Mouse (Mus musculus) lung, postnatal 25 days (tissue): ENCODE measurements around the gene Vmn1r85.
"Not testable (repeated sequence)": the region's sequence is repeated elsewhere in the genome, so short reads cannot be mapped to it uniquely, and the experiment has no call there.

Source experiments
- DNase-seq: peaks from one replicate; pipeline ENCODE4 v3.0.0; 2022; ENCODE audit warnings: low spot score

The Vmn1r85 gene

DNA sequence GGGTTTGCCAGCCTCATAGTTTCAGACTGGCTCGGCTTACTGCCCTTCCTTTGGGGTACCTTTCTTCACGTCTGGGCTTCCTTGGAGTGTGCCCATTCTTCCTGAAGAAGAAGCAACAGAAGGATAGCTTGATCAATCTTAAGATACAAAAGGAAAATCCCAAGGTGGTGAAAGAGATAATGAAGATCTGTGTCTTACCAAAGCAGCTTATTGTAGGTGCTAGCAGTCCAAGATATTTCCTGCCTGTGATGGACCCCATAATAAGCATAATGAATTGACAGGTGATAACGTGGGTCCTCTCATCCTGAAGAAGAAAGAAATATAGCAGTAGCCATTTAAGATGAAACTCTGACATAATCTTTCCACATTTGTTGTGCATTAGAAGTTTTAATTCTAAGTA is at the start of gene Vmn1r85:
TSS of gene Vmn1r85 (minus strand) at position 101 of the 400 bp plus-strand sequence.
- DNase-seq: no peak

DNA sequence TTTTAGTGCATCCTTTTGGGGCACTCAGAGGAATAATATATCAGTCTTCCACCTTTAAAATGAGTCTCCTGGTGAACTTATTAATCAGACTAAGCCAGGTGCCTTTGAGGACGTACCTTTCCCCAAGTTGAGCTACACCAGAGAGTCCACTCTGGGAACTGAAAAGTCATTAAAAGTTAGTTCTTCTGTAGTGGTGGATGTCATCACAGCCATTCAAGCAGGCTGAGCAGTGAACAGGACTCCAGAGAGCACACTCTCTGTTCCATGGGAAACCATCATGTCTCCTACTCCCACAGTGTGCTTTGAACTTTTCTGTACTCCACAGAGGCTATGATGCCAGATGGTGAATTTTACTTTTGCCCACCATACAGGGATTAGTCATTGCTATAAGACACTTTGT is 45.1 kb upstream of the Vmn1r85 start, which contains the start of gene Vmn1r87:
TSS of gene Vmn1r87 (minus strand) at position 101 of the 400 bp plus-strand sequence.
- no peak for DNase-seq

DNA sequence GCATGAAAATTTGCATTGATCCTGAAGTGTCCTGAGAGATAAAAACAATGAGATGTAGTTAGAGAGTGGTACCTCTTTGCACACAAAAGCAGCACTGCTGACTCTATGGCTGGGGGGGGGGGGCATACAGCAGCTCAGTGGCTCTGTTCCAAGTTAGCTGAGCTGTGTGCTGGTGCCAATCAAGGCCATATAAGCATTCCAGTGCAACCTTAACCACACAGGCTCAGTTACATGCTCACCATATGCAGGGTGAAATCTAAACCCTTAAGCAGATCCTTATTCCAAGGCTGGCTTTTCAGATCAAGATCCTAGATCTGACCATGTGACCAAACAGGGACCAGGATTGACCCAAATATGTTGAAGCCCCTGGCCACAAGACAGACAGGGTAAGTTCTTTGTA is 42.4 kb upstream of the Vmn1r85 start:
- no peak for DNase-seq

DNA sequence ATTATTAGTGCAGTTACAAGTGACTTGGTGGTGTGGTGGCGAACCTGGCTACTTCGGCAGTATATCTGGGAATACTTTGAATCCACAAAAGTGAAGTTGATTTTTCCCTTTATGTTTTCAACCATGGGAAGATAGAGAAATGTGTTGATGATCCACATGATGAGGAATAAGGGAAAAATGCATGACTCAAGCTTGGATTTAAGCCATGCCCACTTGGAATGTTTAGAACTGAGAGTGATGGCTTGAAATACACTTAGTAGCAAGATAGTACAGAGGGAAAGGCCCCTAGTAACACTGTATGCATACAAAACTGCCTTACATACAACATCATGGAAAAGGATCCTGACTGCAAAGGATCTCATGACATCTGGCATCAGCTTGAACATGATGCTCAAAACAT is 36.9 kb upstream of the Vmn1r85 start:
- DNase-seq: no peak

DNA sequence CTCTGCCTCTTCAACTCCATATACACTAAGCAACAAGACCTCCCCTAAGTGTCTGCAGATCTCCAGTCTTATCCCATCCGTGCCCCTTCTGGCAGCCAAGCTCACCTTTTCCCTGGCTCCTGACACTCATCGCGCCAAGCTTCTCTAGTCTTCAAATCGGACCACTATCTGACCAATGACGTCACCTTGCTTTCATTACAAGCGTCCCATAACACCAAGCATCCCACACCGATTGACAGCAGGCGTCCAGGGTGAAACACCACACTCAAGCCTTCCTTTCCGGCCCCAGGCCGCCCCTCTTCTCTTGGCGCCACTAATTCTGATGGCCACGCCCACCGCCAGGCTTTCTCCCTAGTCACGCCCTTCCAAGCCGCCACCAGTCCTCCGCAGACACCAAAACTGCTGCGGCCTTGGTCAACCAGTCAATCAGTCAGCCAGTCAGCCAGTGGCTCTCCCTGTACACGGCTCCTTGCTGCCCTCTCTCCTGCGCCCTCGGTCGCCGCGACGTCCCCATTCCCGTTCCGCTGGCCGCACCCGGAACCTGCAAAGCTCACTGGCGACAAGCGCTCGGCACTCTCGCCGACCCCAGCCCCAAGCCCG is 28.7 kb upstream of the Vmn1r85 start:
- DNase-seq: not testable (repeated sequence)

DNA sequence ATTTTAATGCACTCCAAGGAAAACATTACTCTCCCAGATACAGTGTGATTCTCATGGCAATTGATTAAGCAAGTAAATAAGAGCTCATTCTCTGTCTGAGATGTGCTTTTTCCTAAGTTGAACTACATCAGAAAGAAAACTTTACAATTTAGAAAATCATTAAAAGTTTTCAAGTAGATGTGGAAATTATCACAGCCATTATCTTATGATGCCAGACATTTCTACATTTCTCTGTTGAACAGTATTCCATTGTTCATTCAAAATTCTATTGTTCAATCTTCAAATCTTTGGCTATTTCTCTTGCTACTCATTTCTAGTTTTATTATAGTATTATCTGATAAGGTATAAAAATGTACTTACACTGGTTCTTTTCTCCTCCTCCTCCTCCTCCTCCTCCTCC is 24.8 kb upstream of the Vmn1r85 start, which contains the start of gene Vmn1r86:
TSS of gene Vmn1r86 (minus strand) at position 101 of the 400 bp plus-strand sequence.
- DNase-seq: no peak

DNA sequence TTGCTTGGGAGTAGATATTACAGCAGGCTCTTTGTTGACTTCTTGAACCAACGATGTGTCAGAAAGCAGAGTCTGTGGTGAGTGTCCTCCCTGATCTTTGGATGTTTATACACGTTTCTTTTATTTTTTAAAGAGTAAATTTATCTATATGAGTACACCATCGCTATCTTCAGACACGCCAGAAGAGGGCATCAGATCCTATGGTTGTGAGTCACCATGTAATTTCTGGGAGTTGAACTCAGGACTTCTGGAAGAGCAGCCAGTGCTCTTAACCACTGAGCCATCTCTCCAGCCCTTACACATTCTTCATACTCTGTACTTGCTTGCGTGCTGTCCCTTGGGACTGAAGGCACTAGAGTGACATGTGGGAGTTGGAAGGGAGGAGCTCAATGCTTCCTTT is 22.7 kb downstream of the Vmn1r85 start:
- DNase-seq: no peak

DNA sequence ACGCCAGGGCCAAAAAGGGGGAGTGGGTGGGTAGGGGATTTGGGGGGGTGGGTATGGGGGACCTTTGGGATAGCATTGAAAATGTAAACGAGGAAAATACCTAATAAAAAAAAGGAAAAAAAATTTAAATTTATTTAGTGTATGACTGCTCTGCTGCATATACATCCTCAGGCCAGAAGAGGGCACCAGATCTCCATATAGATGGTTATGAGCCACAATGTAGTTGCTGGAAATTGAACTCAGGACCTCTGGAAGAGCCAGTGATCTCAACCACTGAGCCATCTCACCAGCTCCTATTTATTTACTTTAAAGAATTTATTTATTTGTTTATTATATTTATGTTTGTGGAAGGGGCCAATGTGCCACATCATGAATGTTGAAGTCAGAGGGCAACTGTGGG is 31.6 kb downstream of the Vmn1r85 start:
- DNase-seq: not testable (repeated sequence)

DNA sequence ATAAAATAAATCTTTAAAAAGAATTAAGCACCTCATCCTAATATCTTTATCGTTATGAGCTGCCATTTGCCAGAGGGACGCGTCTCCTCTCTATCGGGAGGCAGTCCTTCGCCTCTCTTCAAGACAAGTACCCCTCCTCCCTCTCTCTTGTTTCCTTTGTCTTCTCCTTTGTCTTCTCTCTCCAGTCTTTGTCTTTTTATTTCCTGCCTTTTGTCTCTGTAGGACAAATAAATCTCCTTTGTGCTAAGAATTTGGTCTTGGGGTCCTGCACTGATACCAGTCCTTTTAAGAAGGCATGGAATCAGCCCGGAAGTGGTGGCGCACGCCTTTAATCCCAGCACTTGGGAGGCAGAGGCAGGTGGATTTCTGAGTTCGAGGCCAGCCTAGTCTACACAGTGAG is 35.4 kb downstream of the Vmn1r85 start:
- DNase-seq: no peak

DNA sequence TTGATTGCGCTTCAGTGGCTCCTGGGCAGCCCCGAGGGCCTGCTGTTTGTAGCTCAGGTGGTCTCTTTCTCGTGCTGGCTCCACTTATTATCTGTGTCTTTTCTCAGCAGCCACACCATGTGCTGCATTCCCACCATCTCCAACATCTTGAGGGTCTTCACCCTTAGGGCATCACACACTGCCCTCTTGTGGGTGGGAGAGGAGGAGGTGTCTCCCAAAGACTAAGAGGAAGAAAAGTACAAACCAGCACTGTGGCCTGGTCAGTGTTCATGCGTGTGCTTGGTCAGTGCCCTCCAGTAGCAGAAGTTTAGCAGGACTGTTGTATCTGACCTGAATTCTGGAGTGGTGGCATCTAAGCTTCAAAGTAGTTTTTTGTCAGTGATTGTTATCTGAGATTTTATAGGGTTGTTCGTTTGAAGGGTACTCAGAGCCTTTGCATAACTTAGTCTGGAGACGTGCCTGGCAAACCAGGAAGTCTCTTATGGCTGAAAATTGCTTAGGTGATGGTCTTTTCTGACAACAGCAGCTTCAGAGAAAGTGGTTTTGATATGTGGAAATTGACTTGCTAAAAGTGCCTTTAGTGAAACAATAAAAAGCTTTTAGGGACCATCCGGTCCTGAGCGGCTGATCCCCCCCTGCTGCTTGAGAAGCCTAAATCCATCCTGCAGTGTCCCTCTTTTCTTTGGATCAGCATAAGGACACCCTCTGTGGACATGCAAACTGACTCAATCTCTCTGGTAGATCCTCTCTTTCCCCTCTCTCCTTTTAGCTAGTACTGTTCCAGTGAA is 37.9 kb downstream of the Vmn1r85 start:
- DNase-seq: no peak

DNA sequence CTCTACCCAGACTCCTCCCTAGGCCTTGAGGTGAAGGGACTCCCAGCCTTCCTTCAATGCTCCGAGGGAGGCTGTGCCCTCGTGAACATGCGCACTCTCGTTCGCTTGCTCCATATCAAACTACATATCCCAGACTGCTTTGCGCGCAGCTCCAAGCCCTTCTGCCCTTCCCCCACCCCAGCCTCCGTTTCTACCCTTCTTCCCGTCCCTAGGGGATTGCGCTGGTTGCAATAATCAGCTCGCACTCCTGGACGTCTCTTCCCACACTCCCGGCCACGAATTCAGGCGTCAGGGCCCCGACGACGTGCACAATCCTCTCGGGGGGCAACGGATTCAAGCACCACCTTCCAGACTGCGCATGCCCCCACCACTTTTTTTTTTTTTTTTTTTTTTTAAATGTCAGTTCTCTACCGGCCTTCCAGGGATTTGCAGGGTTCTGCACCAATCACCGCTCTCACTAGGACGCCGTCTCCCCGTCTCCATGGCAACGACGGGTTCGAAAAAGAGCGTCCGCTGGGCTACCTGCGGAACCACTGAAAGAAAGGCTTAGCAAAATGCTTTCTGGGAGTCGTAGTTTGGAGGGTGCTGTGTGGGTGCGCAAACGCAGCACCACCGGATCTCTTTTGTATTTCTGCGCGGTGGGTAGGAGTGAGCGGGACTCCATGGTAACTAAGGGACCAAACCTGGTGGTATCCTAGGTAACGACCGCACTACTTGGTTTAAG is 40.5 kb downstream of the Vmn1r85 start, which contains the start of gene Mzf1:
TSS of gene Mzf1 (minus strand) at position 478 of the 724 bp plus-strand sequence.
- DNase-seq: peak; percentile 96

DNA sequence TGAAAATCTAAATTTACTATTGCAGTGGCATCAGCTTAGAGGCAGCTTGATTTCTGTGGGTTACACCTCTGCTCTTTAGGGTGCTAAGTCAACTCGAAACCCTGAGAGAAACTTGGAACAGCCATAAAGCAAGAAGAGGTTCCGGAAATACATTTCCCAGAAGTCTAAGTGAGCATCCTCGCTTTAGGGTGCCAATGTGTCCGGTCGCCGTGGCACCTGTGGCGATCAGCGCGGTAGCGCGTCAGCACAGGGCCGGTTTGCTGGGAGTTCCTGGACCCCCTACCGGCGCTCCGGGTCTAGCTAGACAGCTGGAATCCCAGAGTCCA is 41.0 kb downstream of the Vmn1r85 start:
- DNase-seq: no peak

DNA sequence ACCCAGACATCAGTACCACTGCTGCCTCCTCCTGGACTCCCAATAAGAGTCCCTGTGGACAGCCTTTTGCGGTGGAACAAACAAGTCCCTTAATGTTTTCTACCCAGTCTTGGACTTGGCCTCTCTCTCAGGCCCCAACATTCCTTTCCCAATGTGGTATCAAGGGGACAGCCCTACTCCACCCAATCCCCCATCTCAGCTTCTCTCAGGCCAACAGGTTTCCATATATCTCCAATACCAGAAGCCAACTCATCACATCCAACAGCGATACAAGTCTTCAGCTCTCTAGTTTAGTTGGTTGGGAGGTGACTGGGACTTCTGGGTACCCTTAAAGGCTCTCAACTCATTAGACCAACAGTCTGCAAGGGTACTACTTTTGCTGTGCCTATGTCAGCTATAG is 41.5 kb downstream of the Vmn1r85 start:
- no peak for DNase-seq

DNA sequence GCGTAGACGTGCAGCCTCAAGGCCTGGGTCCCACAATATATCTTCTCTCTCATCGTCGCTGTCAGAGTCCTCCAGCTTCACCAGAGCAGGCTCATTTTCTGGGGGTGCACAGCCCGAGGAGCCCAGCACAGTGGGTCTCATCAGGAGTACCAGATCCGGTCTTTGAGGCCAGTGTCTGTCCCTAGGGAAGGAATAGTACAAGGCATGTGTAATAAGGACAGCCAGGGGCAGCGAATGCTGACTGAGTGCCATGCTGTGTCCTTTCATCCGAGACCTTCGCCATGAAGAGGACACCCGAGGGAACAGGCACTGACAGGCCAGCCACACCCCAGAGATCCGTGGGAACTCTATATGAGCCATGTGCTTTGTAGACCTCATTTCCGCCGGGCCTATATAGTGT is 42.0 kb downstream of the Vmn1r85 start:
- DNase-seq: no peak

DNA sequence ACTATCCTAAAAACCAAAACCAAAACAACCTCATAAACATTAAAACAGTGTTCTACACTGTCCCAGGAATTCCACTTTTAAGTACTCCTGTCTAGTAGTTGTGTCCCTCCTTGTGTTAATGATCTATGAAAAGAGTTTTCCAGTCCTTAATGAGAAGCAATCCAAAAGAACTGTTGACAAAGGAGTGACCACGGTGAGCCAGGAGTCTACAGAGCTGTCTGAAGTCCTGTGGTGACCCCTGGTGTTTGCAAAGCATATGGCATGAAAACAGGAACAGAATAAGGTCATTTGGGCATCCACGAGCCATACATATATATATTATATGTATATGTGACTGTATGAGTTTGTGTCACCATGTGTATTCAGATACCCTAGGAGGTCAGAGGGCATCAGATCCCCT is 48.9 kb downstream of the Vmn1r85 start:
- peak; percentile 80 for DNase-seq

DNA sequence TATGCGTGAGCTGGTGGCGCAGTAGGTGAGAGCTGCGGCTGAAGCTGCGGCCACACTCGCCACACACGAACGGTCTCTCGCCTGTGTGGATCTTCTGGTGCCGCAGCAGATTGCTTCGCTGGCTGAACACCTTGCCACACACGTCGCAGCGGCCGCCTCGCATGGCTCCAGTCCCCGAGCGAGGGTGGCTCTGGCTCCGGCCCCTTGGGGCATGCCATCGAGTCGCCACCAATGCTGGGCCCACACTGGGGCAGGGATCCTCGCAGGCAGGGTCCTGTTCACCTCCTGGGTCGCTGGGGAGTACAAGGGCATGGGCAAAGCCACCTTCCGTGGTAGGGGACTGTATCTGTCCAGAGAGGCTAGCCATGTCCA is 50.7 kb downstream of the Vmn1r85 start:
- no peak for DNase-seq

DNA sequence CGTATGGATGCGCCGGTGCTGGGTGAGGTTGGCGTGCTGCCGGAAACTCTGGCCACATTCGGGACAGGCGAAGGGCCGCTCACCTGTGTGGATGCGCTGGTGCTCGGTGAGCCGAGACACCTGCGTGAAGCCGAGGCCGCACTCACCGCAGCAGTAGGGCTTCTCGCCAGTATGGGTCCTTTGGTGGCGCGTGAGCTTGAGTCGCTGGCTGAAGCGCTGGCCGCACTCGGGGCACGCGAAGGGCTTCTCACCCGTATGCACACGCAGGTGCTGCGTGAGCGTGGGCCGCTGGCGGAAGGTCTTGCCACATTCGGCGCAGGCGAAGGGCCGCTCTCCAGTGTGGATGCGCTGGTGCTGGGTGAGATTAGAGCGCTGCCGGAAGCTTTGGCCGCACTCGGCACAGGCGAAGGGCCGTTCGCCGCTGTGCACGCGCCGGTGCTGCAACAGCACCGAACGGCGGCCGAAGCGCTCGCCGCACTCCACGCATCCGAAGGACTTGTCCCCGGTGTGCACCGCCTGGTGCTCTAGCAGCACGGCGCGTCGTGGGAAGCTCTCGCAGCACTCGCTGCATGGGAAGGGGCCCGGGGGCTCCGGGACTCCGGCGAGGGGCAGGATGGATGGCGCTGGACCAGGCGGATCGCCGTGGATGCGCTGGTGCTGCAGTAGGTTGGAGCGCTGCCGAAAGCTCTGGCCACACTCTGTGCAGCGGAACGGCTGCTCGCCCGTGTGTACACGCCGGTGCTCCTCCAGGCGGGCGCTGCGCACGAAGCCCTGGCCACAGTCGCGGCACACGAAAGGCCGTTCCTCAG is 51.3 kb downstream of the Vmn1r85 start:
- no peak for DNase-seq

DNA sequence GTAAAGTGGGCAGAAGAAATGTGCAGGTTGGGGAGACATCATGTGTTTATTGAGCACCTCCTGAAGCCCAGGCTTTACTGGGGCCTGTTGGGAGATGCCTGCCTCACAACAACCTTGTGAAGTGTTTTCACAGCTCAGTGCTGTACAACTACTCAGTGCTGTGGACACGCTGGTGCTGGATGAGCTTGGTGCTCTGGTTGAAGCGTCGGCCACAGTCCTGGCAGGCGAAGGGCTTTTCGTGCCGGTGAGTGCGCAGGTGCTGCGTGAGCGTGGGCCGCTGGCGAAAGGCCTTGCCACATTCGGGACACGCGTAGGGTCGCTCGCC is 51.9 kb downstream of the Vmn1r85 start:
- DNase-seq: no peak

DNA sequence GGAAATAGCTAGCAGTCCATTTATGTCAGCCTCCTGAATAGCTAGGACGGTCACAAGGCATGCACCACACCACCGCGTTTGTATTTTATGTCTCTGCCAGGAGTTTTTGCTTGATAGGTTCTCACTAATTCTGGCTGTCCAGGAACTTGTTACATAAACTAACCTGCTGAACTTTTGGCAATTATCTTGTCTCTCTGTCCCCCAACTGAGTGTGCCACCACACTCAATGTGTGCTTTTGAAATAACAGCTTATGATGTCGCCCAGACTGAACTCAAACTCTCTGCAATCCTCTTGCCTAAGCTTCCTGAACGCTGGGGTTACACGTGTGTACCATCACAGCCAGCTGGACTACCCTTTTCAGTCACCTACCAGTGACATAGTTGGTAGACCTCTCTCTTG is 52.5 kb downstream of the Vmn1r85 start:
- DNase-seq: no peak

DNA sequence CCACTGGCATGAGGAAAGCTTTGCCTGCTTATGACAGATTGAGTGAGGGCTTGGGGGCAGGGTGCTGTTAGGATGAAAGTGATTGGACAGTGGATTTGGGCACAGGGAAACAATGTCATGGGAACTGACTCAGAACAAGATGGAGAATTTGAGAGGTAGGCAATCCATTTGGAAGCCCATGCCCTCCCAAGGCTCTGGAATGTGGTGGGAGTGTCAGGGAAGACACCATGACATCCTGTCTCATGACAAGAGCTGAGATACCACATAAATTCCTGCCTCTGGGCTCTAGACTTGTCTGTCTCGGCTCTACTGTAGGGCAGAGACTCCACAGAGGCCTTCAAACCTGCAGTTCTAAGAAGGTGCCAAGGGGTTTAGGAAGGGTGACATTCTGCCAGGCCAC is 53.7 kb downstream of the Vmn1r85 start:
- no peak for DNase-seq

DNA sequence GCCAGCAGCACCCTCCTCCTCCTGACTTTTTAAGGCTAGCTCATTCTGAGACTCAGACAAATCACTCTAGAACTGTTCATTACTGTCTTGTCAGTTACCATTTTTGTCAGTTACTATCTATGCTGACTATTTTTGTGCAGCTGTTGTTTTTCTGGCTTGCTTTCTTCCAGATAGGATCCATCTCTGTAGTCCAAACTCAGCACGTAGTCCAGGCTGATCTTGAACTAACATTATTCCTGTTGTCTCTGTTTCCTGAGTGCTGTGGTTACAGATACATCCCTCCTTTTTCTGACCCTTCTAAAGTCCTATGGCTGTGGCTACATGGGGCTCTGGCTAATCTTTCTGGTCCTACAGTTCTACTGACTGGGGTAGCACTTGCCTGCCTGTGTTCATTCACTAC is 55.8 kb downstream of the Vmn1r85 start:
- no peak for DNase-seq

DNA sequence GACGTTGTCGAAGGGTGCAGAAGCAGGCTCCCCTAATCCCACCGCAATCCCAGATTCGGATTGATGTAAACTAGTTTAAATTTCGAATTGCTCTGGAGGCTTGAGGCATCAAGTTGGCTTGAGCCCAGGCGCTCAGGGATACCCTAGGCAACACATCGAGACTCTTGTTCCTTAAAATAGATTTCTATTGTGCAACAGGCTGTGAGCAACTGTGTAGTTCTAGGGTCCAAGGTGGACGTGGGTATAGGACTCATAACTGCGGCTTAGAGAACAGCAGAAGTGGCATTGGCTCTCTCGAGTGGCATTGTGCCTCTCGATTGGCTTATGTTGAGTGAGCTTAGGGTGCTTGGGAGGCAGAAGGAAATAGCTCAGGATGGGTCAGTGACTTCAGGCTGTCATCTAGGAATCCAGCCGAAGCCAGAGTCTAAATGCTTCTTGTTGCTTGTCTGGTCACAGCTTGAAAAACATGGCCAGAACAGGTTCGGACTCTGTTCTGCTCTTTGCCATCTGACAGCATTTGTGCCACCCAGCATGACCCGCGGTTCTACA is 56.3 kb downstream of the Vmn1r85 start:
- DNase-seq: peak; percentile 34
